Mouse (Mus musculus): ENCODE measurements around the gene Prokr1. TPM values are rescaled to one million over a fixed set of nuclear protein-coding genes. Genes with fewer than 3 reads are reported as not detected.

Prokr1 gene
- polyA plus RNA-seq, 1 experiment from 2014 or later, result 5.4 TPM

DNA sequence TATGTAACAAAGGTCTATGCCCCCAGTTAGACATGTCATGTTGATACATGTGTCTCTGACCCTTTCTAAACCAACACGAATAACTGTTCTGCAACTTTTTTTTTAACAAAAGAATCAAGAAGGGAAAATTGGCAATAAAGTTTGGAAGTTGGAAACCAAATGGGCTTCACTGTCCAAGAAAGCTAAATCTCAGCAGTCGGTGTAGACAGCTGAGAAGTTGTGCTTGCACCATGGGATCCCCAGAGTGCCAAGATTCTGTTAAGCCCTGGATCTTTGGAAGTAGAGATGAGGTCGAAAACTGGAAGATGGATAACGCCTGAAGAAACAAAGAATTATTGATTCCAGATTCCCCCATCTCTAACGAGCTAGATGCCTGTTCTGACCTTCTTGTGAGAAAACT lies 25.4 kb downstream of the Prokr1 start:
- H3K27ac ChIP-seq, result no peak overlapping the region

DNA sequence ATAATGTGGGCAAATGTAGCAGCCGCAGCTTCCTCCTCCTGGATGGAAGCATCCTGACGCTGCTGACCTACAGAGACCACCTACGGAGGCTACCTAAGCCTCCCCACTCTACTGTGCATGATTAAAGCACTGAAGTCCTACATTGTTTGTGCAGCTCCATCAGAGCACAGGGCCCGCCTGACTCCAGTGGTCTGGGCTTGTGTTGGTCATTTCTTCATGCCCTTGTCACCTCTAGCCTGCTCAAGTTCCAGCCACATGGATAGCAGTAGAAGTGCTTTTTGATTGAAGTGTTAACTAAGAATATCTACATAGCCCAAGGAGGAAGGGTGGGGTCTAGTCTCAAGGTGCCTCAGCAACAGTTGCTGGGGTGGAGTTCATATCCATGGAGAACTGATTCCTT lies 26.2 kb downstream of the Prokr1 start:
- H3K9ac ChIP-seq, result no peak overlapping the region
- ATAC-seq (replicated peaks; ENCODE audit: low FRiP score), result no peak
- 91% methylated on average over 4 of the region's 4 CpGs for WGBS
- H3K27me3 ChIP-seq, result no peaks in the 10 kb centered on the region
- peaks cover 11% of the 10 kb centered on the region for H3K4me1 ChIP-seq
- no peaks in the 10 kb centered on the region for H3K36me3 ChIP-seq
- H3K4me2 ChIP-seq, result no peak overlapping the region
- H3K4me3 ChIP-seq (replicated peaks), result no peak overlapping the region
- no peak overlapping the region for H3K27ac ChIP-seq
- no peaks in the 10 kb centered on the region for H3K9me3 ChIP-seq (replicated peaks)

More for the DNA sequence above, 25.4 kb downstream of the Prokr1 start:
- Histone ChIP-seq H3K4me1 (peaks cover 11% of the 10 kb centered on the region), H3K4me2 (no peak overlapping the region), H3K4me3 (replicated peaks) (no peak overlapping the region), H3K9ac (no peak overlapping the region), H3K27me3 (no peaks in the 10 kb centered on the region), H3K9me3 (replicated peaks) (no peaks in the 10 kb centered on the region), H3K36me3 (no peaks in the 10 kb centered on the region)
- 65% methylated on average over 5 of the region's 5 CpGs for WGBS
- ATAC-seq (replicated peaks; ENCODE audit: low FRiP score), result no peak

GRCm38 (mm10) chr6:87553724-87554123 lies 36.8 kb downstream of the Prokr1 start:
- Histone ChIP-seq H3K36me3 (no peaks in the 10 kb centered on the region), H3K27ac (no peak overlapping the region), H3K4me1 (no peaks in the 10 kb centered on the region), H3K9me3 (replicated peaks) (no peaks in the 10 kb centered on the region), H3K4me2 (no peak overlapping the region), H3K4me3 (replicated peaks) (no peak overlapping the region), H3K27me3 (no peaks in the 10 kb centered on the region), H3K9ac (no peak overlapping the region)
- ATAC-seq (replicated peaks; ENCODE audit: low FRiP score), result no peak
- WGBS, result 79% methylated on average over 3 of the region's 3 CpGs

DNA sequence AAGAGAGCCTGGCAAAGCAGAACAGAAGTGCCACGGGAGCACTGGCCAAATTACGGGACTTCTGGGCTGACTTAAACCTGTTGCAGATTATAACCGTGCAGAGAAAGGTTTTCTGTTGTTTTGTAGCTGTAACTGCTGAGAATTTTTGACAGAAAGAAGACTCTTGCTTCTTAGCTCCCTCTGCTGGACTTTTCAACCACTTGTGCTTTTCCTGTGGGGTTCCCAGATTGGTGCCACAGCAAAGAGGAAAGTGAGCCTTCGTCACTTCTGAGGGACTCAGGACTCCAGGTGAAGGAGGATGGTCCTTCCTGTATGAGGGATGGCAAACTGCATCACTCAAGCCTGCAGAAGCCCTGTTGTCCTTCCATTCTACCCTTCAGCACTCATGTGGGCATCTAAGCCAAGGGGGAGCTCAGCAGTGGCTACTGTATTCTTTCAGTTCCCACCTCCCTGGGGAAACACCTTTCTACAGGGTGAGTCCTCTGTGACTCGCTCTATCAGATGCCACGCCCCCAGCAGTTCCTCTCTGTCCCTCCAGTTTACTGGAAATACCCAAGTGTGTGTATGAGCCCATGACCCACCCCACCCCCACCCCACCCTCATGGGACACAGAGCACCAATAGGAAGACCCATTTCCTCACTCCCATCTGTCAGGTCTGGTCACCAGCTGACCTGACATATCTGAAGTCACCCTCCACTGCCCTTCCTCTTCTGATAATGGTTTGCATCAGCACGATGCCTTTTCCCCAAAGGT lies 38.3 kb downstream of the Prokr1 start:
- H3K4me2 ChIP-seq, result no peak overlapping the region
- no peak for ATAC-seq (replicated peaks; ENCODE audit: low FRiP score)
- H3K9ac ChIP-seq, result no peak overlapping the region
- no peak overlapping the region for H3K4me3 ChIP-seq (replicated peaks)
- no peaks in the 10 kb centered on the region for H3K36me3 ChIP-seq
- H3K9me3 ChIP-seq (replicated peaks), result no peaks in the 10 kb centered on the region
- H3K4me1 ChIP-seq, result no peaks in the 10 kb centered on the region
- no peak overlapping the region for H3K27ac ChIP-seq
- no peaks in the 10 kb centered on the region for H3K27me3 ChIP-seq
- 60% methylated on average over 7 of the region's 7 CpGs for WGBS

GRCm38 (mm10) chr6:87547836-87548235 lies 42.7 kb downstream of the Prokr1 start:
- no peak overlapping the region for H3K27ac ChIP-seq
- H3K36me3 ChIP-seq, result no peaks in the 10 kb centered on the region
- H3K27me3 ChIP-seq, result no peaks in the 10 kb centered on the region
- H3K4me1 ChIP-seq, result no peaks in the 10 kb centered on the region
- no peak overlapping the region for H3K9ac ChIP-seq
- no peak for ATAC-seq (replicated peaks; ENCODE audit: low FRiP score)
- 83% methylated on average over 7 of the region's 7 CpGs for WGBS
- no peak overlapping the region for H3K4me3 ChIP-seq (replicated peaks)
- no peak overlapping the region for H3K4me2 ChIP-seq
- peaks cover 8% of the 10 kb centered on the region; the same call in 1 of the 2 replicates for H3K9me3 ChIP-seq (replicated peaks)

GRCm38 (mm10) chr6:87547431-87547830 lies 43.1 kb downstream of the Prokr1 start:
- Histone ChIP-seq H3K9me3 (replicated peaks) (peaks cover 8% of the 10 kb centered on the region; the same call in 1 of the 2 replicates), H3K4me2 (no peak overlapping the region), H3K4me1 (no peaks in the 10 kb centered on the region), H3K9ac (no peak overlapping the region), H3K36me3 (no peaks in the 10 kb centered on the region), H3K4me3 (replicated peaks) (no peak overlapping the region), H3K27me3 (no peaks in the 10 kb centered on the region), H3K27ac (no peak overlapping the region)
- WGBS, result 78% methylated on average over 4 of the region's 4 CpGs
- no peak for ATAC-seq (replicated peaks; ENCODE audit: low FRiP score)

DNA sequence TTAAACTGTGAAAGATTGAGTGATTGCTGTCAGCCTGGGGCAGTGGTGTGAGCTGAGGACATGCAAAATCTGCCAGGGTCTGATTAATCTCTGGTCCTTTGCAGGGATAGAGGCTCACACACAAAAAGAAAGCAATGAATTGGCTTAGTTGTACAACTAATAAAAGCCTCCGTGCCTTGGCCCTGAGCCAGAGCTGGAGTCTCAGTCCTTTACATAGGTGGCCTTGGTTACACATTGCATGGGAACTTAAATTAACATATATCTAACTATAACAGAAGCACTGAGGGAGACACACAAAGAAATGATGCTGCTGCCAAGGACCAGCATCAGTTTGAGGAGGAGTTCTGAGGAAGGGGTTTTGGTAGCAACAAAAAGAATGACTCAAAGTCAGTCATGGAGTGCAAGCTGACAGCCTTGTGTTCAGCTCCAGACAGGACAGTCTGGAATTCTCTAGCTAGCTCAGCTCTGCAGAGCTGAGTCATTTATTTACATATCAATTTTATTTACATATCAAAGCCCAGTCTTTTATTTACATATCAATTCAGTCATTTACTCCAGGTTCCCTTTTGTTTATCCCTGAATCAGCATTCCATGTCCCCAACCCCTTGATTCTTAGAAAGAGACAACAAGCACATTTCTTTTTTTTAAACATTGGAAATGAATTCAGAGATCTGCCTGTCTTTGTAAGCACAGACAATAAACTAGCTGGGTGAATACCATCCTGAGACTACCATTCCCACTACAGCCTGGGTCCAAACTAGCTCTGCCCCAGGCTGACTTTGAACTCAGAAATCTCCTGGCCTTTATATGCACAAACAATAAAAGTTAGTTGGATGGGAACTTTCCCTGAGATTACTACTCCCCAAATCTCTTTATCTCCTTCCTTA lies 45.0 kb downstream of the Prokr1 start:
- no peak for ATAC-seq (replicated peaks; ENCODE audit: low FRiP score)

DNA sequence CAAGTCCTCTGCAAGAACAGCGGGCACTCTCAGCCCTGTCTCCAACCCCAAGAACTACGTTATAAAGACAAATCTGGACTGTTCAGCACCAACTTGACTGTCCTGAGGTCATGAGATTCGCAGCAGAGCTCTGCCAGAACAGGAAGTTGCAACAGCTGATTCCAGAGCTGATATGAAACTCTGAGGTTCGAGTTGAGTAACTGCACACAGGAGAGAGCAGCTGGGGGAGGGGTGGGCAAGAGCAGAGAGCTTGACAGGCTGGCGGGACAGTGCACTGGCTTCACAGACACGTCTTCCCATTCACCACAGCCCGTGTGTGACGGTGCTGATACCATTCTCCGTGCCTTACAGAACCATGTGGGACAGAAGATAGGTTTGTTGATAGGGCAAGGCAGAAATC lies 48.5 kb downstream of the Prokr1 start:
- H3K36me3 ChIP-seq, result no peaks in the 10 kb centered on the region
- ATAC-seq (replicated peaks; ENCODE audit: low FRiP score), result no peak

More for the DNA sequence above, 45.0 kb downstream of the Prokr1 start:
- peaks cover 8% of the 10 kb centered on the region; the same call in 1 of the 2 replicates for H3K9me3 ChIP-seq (replicated peaks)
- H3K4me2 ChIP-seq, result no peak overlapping the region
- H3K4me1 ChIP-seq, result 0 out of 2 replicates have a peak, but pooled peaks cover 5% of the 10 kb centered on the region
- WGBS, result 57% methylated on average over 1 of the region's 1 CpGs
- no peaks in the 10 kb centered on the region for H3K36me3 ChIP-seq
- no peaks in the 10 kb centered on the region for H3K27me3 ChIP-seq
- H3K4me3 ChIP-seq (replicated peaks), result no peak overlapping the region
- no peak overlapping the region for H3K9ac ChIP-seq
- peak overlapping the region; percentile 35; the same call in 1 of the 2 replicates for H3K27ac ChIP-seq

DNA sequence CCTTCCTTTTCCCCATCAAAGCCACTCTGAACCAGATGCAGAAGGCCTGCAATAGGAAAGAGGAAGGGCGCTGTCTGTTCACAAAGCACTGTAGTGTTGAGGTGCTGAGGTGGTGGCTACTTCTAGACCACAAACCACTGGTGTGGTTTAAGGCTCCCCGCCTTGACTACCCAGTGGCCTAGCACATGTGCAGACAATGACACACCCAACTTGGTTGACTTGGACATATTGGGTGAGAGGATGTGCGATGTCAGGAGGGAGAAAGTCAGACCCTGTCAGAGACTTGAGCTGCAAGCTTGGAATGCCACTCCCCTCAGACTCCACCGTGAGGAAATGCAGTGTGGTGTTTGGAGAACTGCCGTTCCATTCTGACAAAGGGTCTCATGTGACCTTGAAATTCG lies 49.4 kb downstream of the Prokr1 start:
- 84% methylated on average over 6 of the region's 6 CpGs for whole genome bisulfite sequencing
- Histone ChIP-seq H3K27me3 (no peaks in the 10 kb centered on the region), H3K27ac (no peak overlapping the region), H3K4me2 (no peak overlapping the region), H3K9me3 (replicated peaks) (peaks cover 5% of the 10 kb centered on the region; the same call in 1 of the 2 replicates), H3K36me3 (no peaks in the 10 kb centered on the region), H3K4me1 (0 out of 2 replicates have a peak, but pooled peaks cover 16% of the 10 kb centered on the region), H3K4me3 (replicated peaks) (no peak overlapping the region), H3K9ac (no peak overlapping the region)
- no peak for ATAC-seq (replicated peaks; ENCODE audit: low FRiP score)

More for the DNA sequence above, 48.5 kb downstream of the Prokr1 start:
- Histone ChIP-seq H3K4me2 (no peak overlapping the region), H3K27me3 (no peaks in the 10 kb centered on the region), H3K9me3 (replicated peaks) (peaks cover 8% of the 10 kb centered on the region; the same call in 1 of the 2 replicates), H3K4me3 (replicated peaks) (no peak overlapping the region), H3K9ac (no peak overlapping the region), H3K27ac (no peak overlapping the region), H3K4me1 (0 out of 2 replicates have a peak, but pooled peaks cover 16% of the 10 kb centered on the region)
- WGBS, result 52% methylated on average over 9 of the region's 9 CpGs

GRCm38 (mm10) chr6:87538376-87539270 lies 51.9 kb downstream of the Prokr1 start:
- Histone ChIP-seq H3K4me1 (0 out of 2 replicates have a peak, but pooled peaks cover 16% of the 10 kb centered on the region), H3K9ac (no peak overlapping the region), H3K9me3 (replicated peaks) (no peaks in the 10 kb centered on the region), H3K27me3 (no peaks in the 10 kb centered on the region), H3K27ac (no peak overlapping the region), H3K4me2 (no peak overlapping the region), H3K4me3 (replicated peaks) (no peak overlapping the region), H3K36me3 (no peaks in the 10 kb centered on the region)
- ATAC-seq (replicated peaks; ENCODE audit: low FRiP score), result no peak
- 71% methylated on average over 15 of the region's 15 CpGs for WGBS

DNA sequence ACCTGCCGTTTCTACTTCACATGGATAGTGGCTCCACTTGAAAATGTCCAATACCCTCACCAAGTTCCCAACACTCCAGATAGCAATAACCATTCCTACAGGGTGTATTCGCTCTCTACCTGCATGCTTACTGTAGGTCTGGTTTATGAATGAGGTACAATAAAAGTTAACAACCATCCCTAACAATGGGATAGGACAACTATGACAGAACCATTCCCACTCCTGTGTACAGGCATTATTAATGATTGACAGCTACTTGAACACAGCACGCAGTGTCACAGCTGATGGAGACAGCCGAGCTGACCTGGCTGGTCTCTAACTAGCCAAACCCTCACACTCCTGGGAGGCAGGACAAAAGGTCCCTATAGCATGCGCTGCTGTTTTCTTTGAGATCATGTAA lies 52.9 kb downstream of the Prokr1 start:
- no peak overlapping the region for H3K9ac ChIP-seq
- no peaks in the 10 kb centered on the region for H3K9me3 ChIP-seq (replicated peaks)
- H3K4me2 ChIP-seq, result no peak overlapping the region
- no peak overlapping the region for H3K27ac ChIP-seq
- H3K4me1 ChIP-seq, result 0 out of 2 replicates have a peak, but pooled peaks cover 16% of the 10 kb centered on the region
- no peak overlapping the region for H3K4me3 ChIP-seq (replicated peaks)
- no peak for ATAC-seq (replicated peaks; ENCODE audit: low FRiP score)
- WGBS, result 60% methylated on average over 5 of the region's 5 CpGs
- no peaks in the 10 kb centered on the region for H3K36me3 ChIP-seq
- no peaks in the 10 kb centered on the region for H3K27me3 ChIP-seq

Measured in kidney, embryonic 15.5 days (tissue).